Mouse (Mus musculus): ENCODE measurements at regions not wholly inside any gene's neighbourhood (a gene's known extent, or its start where the extent isn't known, plus 50 kb on each side); places are given as distances from the start of the nearest gene placed in this dataset.

DNA sequence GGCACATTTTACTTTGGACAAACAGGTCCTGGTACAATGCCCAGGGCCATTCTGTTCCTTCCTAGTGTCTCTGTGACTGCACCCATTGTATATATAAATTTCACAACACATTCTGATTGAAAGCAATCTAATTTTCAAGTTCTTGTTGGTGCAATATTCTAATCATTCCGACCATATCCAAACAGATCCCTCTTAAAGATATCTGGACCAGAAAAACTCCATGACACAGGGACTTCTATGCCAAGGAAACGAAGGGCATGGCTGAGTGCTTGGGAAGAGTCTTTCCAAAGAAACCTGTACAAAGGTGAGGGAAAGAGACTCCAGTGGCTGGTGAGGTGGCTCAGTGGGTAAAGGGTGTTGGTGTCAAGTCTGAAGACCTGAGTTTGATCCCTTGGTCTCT, 337.8 kb downstream of the Pmp22 start:
- H3K9me3 ChIP-seq (ENCODE audit: control insufficient read depth, low read length), result no peaks in the 10 kb centered on the region
- no peak overlapping the region for H3K4me3 ChIP-seq (ENCODE audit: low read length)
- no peaks in the 10 kb centered on the region for H3K4me1 ChIP-seq (replicated peaks; ENCODE audit: control insufficient read depth, insufficient read depth, low read length)
- no peak overlapping the region for H3K27ac ChIP-seq (ENCODE audit: low read length)
- 80% methylated on average over 2 of the region's 2 CpGs for WGBS
- ATAC-seq (ENCODE audit: low read depth), result no peak
- H3K9ac ChIP-seq (ENCODE audit: low read length), result no peak overlapping the region
- H3K36me3 ChIP-seq (ENCODE audit: control insufficient read depth, insufficient read depth, low read length), result no peaks in the 10 kb centered on the region
- H3K27me3 ChIP-seq (ENCODE audit: control insufficient read depth, insufficient read depth, low read depth, low read length), result no peaks in the 10 kb centered on the region
- H3K4me2 ChIP-seq (ENCODE audit: low read depth, low read length), result no peak overlapping the region

DNA sequence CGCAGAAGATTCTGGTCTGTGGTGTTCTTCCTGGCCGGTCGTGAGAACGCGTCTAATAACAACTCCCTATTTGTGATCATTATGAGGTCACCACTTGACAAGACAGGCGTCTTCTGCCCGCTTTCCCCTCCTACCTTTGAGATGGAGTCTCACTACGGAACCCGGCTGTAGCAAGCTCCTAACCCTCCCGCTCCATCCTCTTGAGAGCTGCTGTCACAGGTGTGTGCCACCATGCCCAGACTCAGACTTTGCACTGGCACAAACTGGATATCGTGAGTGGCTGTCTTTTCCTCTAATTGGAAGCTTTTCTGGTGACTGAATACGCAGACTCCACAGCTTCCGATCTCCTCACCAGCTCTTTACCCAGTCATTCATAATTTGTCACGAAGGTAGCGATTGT, 346.0 kb downstream of the Pmp22 start:
- no peaks in the 10 kb centered on the region for H3K27me3 ChIP-seq (ENCODE audit: control insufficient read depth, insufficient read depth, low read depth, low read length)
- no peak overlapping the region for H3K9ac ChIP-seq (ENCODE audit: low read length)
- H3K4me3 ChIP-seq (ENCODE audit: low read length), result no peak overlapping the region
- WGBS, result 92% methylated on average over 15 of the region's 15 CpGs
- no peak overlapping the region for H3K27ac ChIP-seq (ENCODE audit: low read length)
- H3K36me3 ChIP-seq (ENCODE audit: control insufficient read depth, insufficient read depth, low read length), result no peaks in the 10 kb centered on the region
- H3K4me1 ChIP-seq (replicated peaks; ENCODE audit: control insufficient read depth, insufficient read depth, low read length), result no peaks in the 10 kb centered on the region
- H3K4me2 ChIP-seq (ENCODE audit: low read depth, low read length), result no peak overlapping the region
- H3K9me3 ChIP-seq (ENCODE audit: control insufficient read depth, low read length), result no peaks in the 10 kb centered on the region
- no peak for ATAC-seq (ENCODE audit: low read depth)

- Histone ChIP-seq H3K9me3 (ENCODE audit: control insufficient read depth, low read length) (0 out of 2 replicates have a peak, but pooled peaks cover 3% of the 10 kb centered on the region), H3K36me3 (ENCODE audit: control insufficient read depth, insufficient read depth, low read length) (no peaks in the 10 kb centered on the region), H3K4me2 (ENCODE audit: low read depth, low read length) (no peak overlapping the region), H3K27me3 (ENCODE audit: control insufficient read depth, insufficient read depth, low read depth, low read length) (no peaks in the 10 kb centered on the region), H3K27ac (ENCODE audit: low read length) (no peak overlapping the region), H3K4me3 (ENCODE audit: low read length) (no peak overlapping the region), H3K9ac (ENCODE audit: low read length) (no peak overlapping the region), H3K4me1 (replicated peaks; ENCODE audit: control insufficient read depth, insufficient read depth, low read length) (no peaks in the 10 kb centered on the region)
- no peak for ATAC-seq (ENCODE audit: low read depth)
- 74% methylated on average over 7 of the region's 7 CpGs for WGBS
Measured at GRCm38 (mm10) chr11:63481676-63482310, 353.0 kb downstream of the Pmp22 start.

DNA sequence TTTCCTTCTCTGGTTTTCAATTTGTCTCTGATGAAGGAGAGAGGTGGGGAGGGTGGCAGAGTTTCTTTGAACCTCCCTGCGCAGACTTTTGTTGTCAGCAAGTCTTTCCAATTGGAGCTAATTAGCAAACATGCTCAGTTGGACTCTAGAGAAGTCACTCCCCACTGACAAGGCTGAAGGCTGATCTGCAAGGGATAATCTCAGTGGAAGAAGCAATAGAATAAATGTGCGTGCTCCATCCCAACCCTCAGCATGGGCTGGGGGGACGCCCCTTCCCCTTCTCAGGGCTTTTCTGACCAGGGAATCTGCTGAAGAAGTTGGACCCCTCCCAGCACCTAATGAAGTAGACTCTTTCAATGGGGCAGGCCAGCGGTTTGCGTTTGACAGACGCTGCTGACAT, 353.8 kb downstream of the Pmp22 start:
- Histone ChIP-seq H3K9me3 (ENCODE audit: control insufficient read depth, low read length) (0 out of 2 replicates have a peak, but pooled peaks cover 3% of the 10 kb centered on the region), H3K9ac (ENCODE audit: low read length) (no peak overlapping the region), H3K4me2 (ENCODE audit: low read depth, low read length) (no peak overlapping the region), H3K27me3 (ENCODE audit: control insufficient read depth, insufficient read depth, low read depth, low read length) (no peaks in the 10 kb centered on the region), H3K4me1 (replicated peaks; ENCODE audit: control insufficient read depth, insufficient read depth, low read length) (no peaks in the 10 kb centered on the region), H3K27ac (ENCODE audit: low read length) (no peak overlapping the region), H3K4me3 (ENCODE audit: low read length) (no peak overlapping the region), H3K36me3 (ENCODE audit: control insufficient read depth, insufficient read depth, low read length) (no peaks in the 10 kb centered on the region)
- WGBS, result 61% methylated on average over 6 of the region's 6 CpGs
- no peak for ATAC-seq (ENCODE audit: low read depth)

GRCm38 (mm10) chr11:63487203-63487602, 358.4 kb downstream of the Pmp22 start:
- ATAC-seq (ENCODE audit: low read depth), result no peak
- Histone ChIP-seq H3K4me2 (ENCODE audit: low read depth, low read length) (no peak overlapping the region), H3K4me3 (ENCODE audit: low read length) (no peak overlapping the region), H3K36me3 (ENCODE audit: control insufficient read depth, insufficient read depth, low read length) (no peaks in the 10 kb centered on the region), H3K4me1 (replicated peaks; ENCODE audit: control insufficient read depth, insufficient read depth, low read length) (no peaks in the 10 kb centered on the region), H3K27me3 (ENCODE audit: control insufficient read depth, insufficient read depth, low read depth, low read length) (no peaks in the 10 kb centered on the region), H3K9me3 (ENCODE audit: control insufficient read depth, low read length) (no peaks in the 10 kb centered on the region), H3K27ac (ENCODE audit: low read length) (no peak overlapping the region), H3K9ac (ENCODE audit: low read length) (no peak overlapping the region)
- WGBS, result 25% methylated on average over 2 of the region's 2 CpGs

GRCm38 (mm10) chr11:63502181-63502580, 373.4 kb downstream of the Pmp22 start:
- H3K9ac ChIP-seq (ENCODE audit: low read length), result no peak overlapping the region
- WGBS, result 31% methylated on average over 5 of the region's 5 CpGs
- no peaks in the 10 kb centered on the region for H3K27me3 ChIP-seq (ENCODE audit: control insufficient read depth, insufficient read depth, low read depth, low read length)
- no peak overlapping the region for H3K4me2 ChIP-seq (ENCODE audit: low read depth, low read length)
- H3K4me1 ChIP-seq (replicated peaks; ENCODE audit: control insufficient read depth, insufficient read depth, low read length), result no peaks in the 10 kb centered on the region
- H3K4me3 ChIP-seq (ENCODE audit: low read length), result no peak overlapping the region
- H3K27ac ChIP-seq (ENCODE audit: low read length), result no peak overlapping the region
- H3K9me3 ChIP-seq (ENCODE audit: control insufficient read depth, low read length), result no peaks in the 10 kb centered on the region
- ATAC-seq (ENCODE audit: low read depth), result no peak
- H3K36me3 ChIP-seq (ENCODE audit: control insufficient read depth, insufficient read depth, low read length), result no peaks in the 10 kb centered on the region

- ATAC-seq (ENCODE audit: low read depth), result no peak
- Histone ChIP-seq H3K9me3 (ENCODE audit: control insufficient read depth, low read length) (no peaks in the 10 kb centered on the region), H3K9ac (ENCODE audit: low read length) (no peak overlapping the region), H3K4me1 (replicated peaks; ENCODE audit: control insufficient read depth, insufficient read depth, low read length) (no peaks in the 10 kb centered on the region), H3K4me3 (ENCODE audit: low read length) (no peak overlapping the region), H3K27me3 (ENCODE audit: control insufficient read depth, insufficient read depth, low read depth, low read length) (no peaks in the 10 kb centered on the region), H3K36me3 (ENCODE audit: control insufficient read depth, insufficient read depth, low read length) (no peaks in the 10 kb centered on the region), H3K27ac (ENCODE audit: low read length) (no peak overlapping the region), H3K4me2 (ENCODE audit: low read depth, low read length) (no peak overlapping the region)
- WGBS, result 67% methylated on average over 8 of the region's 8 CpGs
Measured at GRCm38 (mm10) chr11:63507387-63507786, 378.6 kb downstream of the Pmp22 start.

- no peaks in the 10 kb centered on the region for H3K36me3 ChIP-seq (ENCODE audit: control insufficient read depth, insufficient read depth, low read length)
- no peak overlapping the region for H3K27ac ChIP-seq (ENCODE audit: low read length)
- H3K27me3 ChIP-seq (ENCODE audit: control insufficient read depth, insufficient read depth, low read depth, low read length), result no peaks in the 10 kb centered on the region
- H3K4me2 ChIP-seq (ENCODE audit: low read depth, low read length), result no peak overlapping the region
- no peak overlapping the region for H3K4me3 ChIP-seq (ENCODE audit: low read length)
- no peak for ATAC-seq (ENCODE audit: low read depth)
- 78% methylated on average over 2 of the region's 2 CpGs for WGBS
- no peaks in the 10 kb centered on the region for H3K9me3 ChIP-seq (ENCODE audit: control insufficient read depth, low read length)
- H3K9ac ChIP-seq (ENCODE audit: low read length), result no peak overlapping the region
- no peaks in the 10 kb centered on the region for H3K4me1 ChIP-seq (replicated peaks; ENCODE audit: control insufficient read depth, insufficient read depth, low read length)
Measured at GRCm38 (mm10) chr11:63508727-63509126, 379.9 kb downstream of the Pmp22 start.

GRCm38 (mm10) chr11:63510611-63511010, 381.8 kb downstream of the Pmp22 start:
- WGBS, result 65% methylated on average over 7 of the region's 7 CpGs

GRCm38 (mm10) chr11:63514615-63515014, 385.8 kb downstream of the Pmp22 start:
- 86% methylated on average over 3 of the region's 3 CpGs for WGBS

More at GRCm38 (mm10) chr11:63510611-63511010, 381.8 kb downstream of the Pmp22 start:
- no peak overlapping the region for H3K4me2 ChIP-seq (ENCODE audit: low read depth, low read length)
- ATAC-seq (ENCODE audit: low read depth), result peak; percentile 31; the same call in 1 of the 2 replicates
- no peaks in the 10 kb centered on the region for H3K27me3 ChIP-seq (ENCODE audit: control insufficient read depth, insufficient read depth, low read depth, low read length)
- H3K4me3 ChIP-seq (ENCODE audit: low read length), result no peak overlapping the region
- H3K4me1 ChIP-seq (replicated peaks; ENCODE audit: control insufficient read depth, insufficient read depth, low read length), result no peaks in the 10 kb centered on the region
- no peaks in the 10 kb centered on the region for H3K36me3 ChIP-seq (ENCODE audit: control insufficient read depth, insufficient read depth, low read length)
- no peaks in the 10 kb centered on the region for H3K9me3 ChIP-seq (ENCODE audit: control insufficient read depth, low read length)
- no peak overlapping the region for H3K9ac ChIP-seq (ENCODE audit: low read length)
- no peak overlapping the region for H3K27ac ChIP-seq (ENCODE audit: low read length)

More at GRCm38 (mm10) chr11:63514615-63515014, 385.8 kb downstream of the Pmp22 start:
- Histone ChIP-seq H3K4me3 (ENCODE audit: low read length) (no peak overlapping the region), H3K4me2 (ENCODE audit: low read depth, low read length) (no peak overlapping the region), H3K4me1 (replicated peaks; ENCODE audit: control insufficient read depth, insufficient read depth, low read length) (peaks cover 9% of the 10 kb centered on the region), H3K36me3 (ENCODE audit: control insufficient read depth, insufficient read depth, low read length) (no peaks in the 10 kb centered on the region), H3K9me3 (ENCODE audit: control insufficient read depth, low read length) (no peaks in the 10 kb centered on the region; the same call in 1 of the 2 replicates), H3K27ac (ENCODE audit: low read length) (no peak overlapping the region), H3K9ac (ENCODE audit: low read length) (no peak overlapping the region), H3K27me3 (ENCODE audit: control insufficient read depth, insufficient read depth, low read depth, low read length) (no peaks in the 10 kb centered on the region)
- no peak for ATAC-seq (ENCODE audit: low read depth)

Measured in lung, embryonic 16.5 days (tissue).